Mouse (Mus musculus) liver, adult 2 months (tissue): Measurements from ENCODE around the gene Wnt9a. TPM values are rescaled to one million over a fixed set of nuclear protein-coding genes. Genes with fewer than 3 reads are reported as not detected.

Experiments
- DNase-seq: peaks from one replicate; pipeline ENCODE4 v3.0.0-alpha.2; 2011; ENCODE audit warnings: low read depth, low spot score; ENCODE audit errors: extremely low read depth
- H3K27ac ChIP-seq: fragments of 200-500 bp; replicated peaks from 2 replicates; pipeline ENCODE4 v1.5.1; 2012; ENCODE audit warnings: low read depth, mild to moderate bottlenecking, control low read depth, inconsistent platforms, low read length; ENCODE audit not compliant: insufficient read depth
- H3K27me3 ChIP-seq: fragments of 200-500 bp; 2 replicates; pipeline ENCODE4 v1.6.1; 2012; ENCODE audit warnings: mild to moderate bottlenecking, moderate library complexity, low read length, inconsistent platforms; ENCODE audit not compliant: control insufficient read depth, insufficient read depth
- H3K36me3 ChIP-seq: fragments of 200-500 bp; 2 replicates; pipeline ENCODE4 v1.6.1; 2012; ENCODE audit warnings: low read length, inconsistent platforms; ENCODE audit not compliant: control insufficient read depth, insufficient read depth
- H3K4me1 ChIP-seq: fragments of 200-500 bp; 2 replicates; pipeline ENCODE4 v1.6.1; 2011; ENCODE audit warnings: low read length; ENCODE audit not compliant: control insufficient read depth, insufficient read depth
- H3K4me3 ChIP-seq: fragments of 200-500 bp; 2 replicates; pipeline ENCODE4 v1.5.1; 2011; ENCODE audit warnings: low read depth, mild to moderate bottlenecking, control low read depth, low read length, moderate library complexity; ENCODE audit not compliant: insufficient read depth
- H3K79me2 ChIP-seq: fragments of 200-500 bp; 2 replicates; pipeline ENCODE4 v1.6.1; 2012; ENCODE audit warnings: inconsistent platforms, mild to moderate bottlenecking, low read length, moderate library complexity; ENCODE audit not compliant: control insufficient read depth, insufficient read depth
- H3K9ac ChIP-seq: fragments of 200-500 bp; 2 replicates; pipeline ENCODE4 v1.6.1; 2012; ENCODE audit warnings: low read depth, mild to moderate bottlenecking, control low read depth, inconsistent platforms, low read length
- CTCF ChIP-seq: fragments of 200-500 bp; IDR thresholded peaks from 2 replicates; pipeline ENCODE4 v1.5.1; 2011; ENCODE audit warnings: low read depth, low read length, control low read depth
- POLR2A ChIP-seq: fragments of 200-500 bp; IDR thresholded peaks from 2 replicates; pipeline ENCODE4 v1.6.1; 2011; ENCODE audit warnings: low read length, control low read depth; ENCODE audit not compliant: insufficient read depth; ENCODE audit errors: extremely low read depth
- WGBS: fragments of 180-500 bp; shearing (Covaris S2); methylation state at CpG from one replicate; pipeline ENCODE4 v1.1.7; 2018; 5-methylcytosine and 5-hydroxymethylcytosine counted together
- polyA plus RNA-seq: library from polyadenylated mRNA; depleted of rRNA; stranded (reverse); fragments of >200 nt; gene quantifications from 2 replicates; pipeline ENCODE4 v1.2.3, GENCODE M21; 2012
- total RNA-seq: library from RNA; depleted of rRNA; stranded (reverse); fragments of >200 nt; gene quantifications from 2 replicates; pipeline ENCODE4 v1.2.3, GENCODE M21; 2014

The Wnt9a gene
- total and polyA plus RNA-seq, 2 experiments, result 0.37 to 0.46 TPM

- DNase-seq, result peak; percentile 17
- H3K36me3 ChIP-seq, result no peaks in the 10 kb centered on the region
- peak overlapping the region; percentile 80 for H3K4me3 ChIP-seq
- H3K4me1 ChIP-seq, result peaks cover 2% of the 10 kb centered on the region; the same call in 1 of the 2 replicates
- H3K27me3 ChIP-seq, result no peaks in the 10 kb centered on the region
- H3K27ac ChIP-seq, result no peak overlapping the region
- peak overlapping the region; percentile 86 for H3K9ac ChIP-seq
- WGBS, result 2% methylated on average over 45 of the region's 45 CpGs
- no peak for TF ChIP-seq POLR2A
- TF ChIP-seq CTCF, result peak; percentile 84
- no peaks in the 10 kb centered on the region for H3K79me2 ChIP-seq
Observed at GRCm38 (mm10) chr11:59307422-59308163, 865 bp downstream of the Wnt9a start.

- Histone ChIP-seq H3K79me2 (no peaks in the 10 kb centered on the region), H3K4me3 (no peak overlapping the region), H3K4me1 (peaks cover 2% of the 10 kb centered on the region; the same call in 1 of the 2 replicates), H3K9ac (no peak overlapping the region), H3K36me3 (no peaks in the 10 kb centered on the region), H3K27me3 (no peaks in the 10 kb centered on the region), H3K27ac (no peak overlapping the region)
- no peak for DNase-seq
- TF ChIP-seq POLR2A (no peak), CTCF (no peak)
- WGBS, result 36% methylated on average over 12 of the region's 12 CpGs
Observed at GRCm38 (mm10) chr11:59308164-59308542, 1.4 kb downstream of the Wnt9a start.

GRCm38 (mm10) chr11:59308625-59309024 is 1.9 kb downstream of the Wnt9a start:
- H3K4me3 ChIP-seq, result no peak overlapping the region
- peaks cover 2% of the 10 kb centered on the region; the same call in 1 of the 2 replicates for H3K4me1 ChIP-seq
- H3K27me3 ChIP-seq, result no peaks in the 10 kb centered on the region
- TF ChIP-seq POLR2A, result no peak
- TF ChIP-seq CTCF, result no peak
- no peak overlapping the region for H3K9ac ChIP-seq
- H3K27ac ChIP-seq, result no peak overlapping the region
- DNase-seq, result no peak
- H3K36me3 ChIP-seq, result no peaks in the 10 kb centered on the region
- 60% methylated on average over 6 of the region's 6 CpGs for WGBS
- H3K79me2 ChIP-seq, result no peaks in the 10 kb centered on the region

- H3K27me3 ChIP-seq, result no peaks in the 10 kb centered on the region
- no peak overlapping the region for H3K27ac ChIP-seq
- H3K36me3 ChIP-seq, result no peaks in the 10 kb centered on the region
- H3K4me1 ChIP-seq, result peaks cover 2% of the 10 kb centered on the region; the same call in 1 of the 2 replicates
- H3K4me3 ChIP-seq, result no peak overlapping the region
- DNase-seq, result no peak
- WGBS, result 52% methylated on average over 12 of the region's 12 CpGs
- TF ChIP-seq POLR2A (no peak), CTCF (no peak)
- no peaks in the 10 kb centered on the region for H3K79me2 ChIP-seq
- no peak overlapping the region for H3K9ac ChIP-seq
Observed at GRCm38 (mm10) chr11:59309106-59309805, 2.5 kb downstream of the Wnt9a start.

- Histone ChIP-seq H3K4me1 (peaks cover 2% of the 10 kb centered on the region; the same call in 1 of the 2 replicates), H3K9ac (no peak overlapping the region), H3K36me3 (no peaks in the 10 kb centered on the region), H3K79me2 (no peaks in the 10 kb centered on the region), H3K27me3 (no peaks in the 10 kb centered on the region), H3K27ac (no peak overlapping the region), H3K4me3 (no peak overlapping the region)
- no peak for TF ChIP-seq CTCF
- no peak for TF ChIP-seq POLR2A
- 81% methylated on average over 8 of the region's 8 CpGs for WGBS
- DNase-seq, result no peak
Observed at GRCm38 (mm10) chr11:59309976-59310375, 3.2 kb downstream of the Wnt9a start.
